Mouse (Mus musculus) cerebellum, postnatal 14 days (tissue): ENCODE measurements around the gene Zkscan7.

ENCODE experiments used
- DNase-seq, 2 experiments: peaks; one replicate each; pipeline ENCODE4 v3.0.0; 2021; ENCODE audit warnings: mixed read lengths in 2 of 2

Gene Zkscan7

GRCm38 (mm10) chr9:122902717-122903535 lies 17.4 kb downstream of the Zkscan7 start:
- DNase-seq = peak; percentile 84 to 88

- DNase-seq = peak in 1 of 2 experiments; percentile 4
Measured at GRCm38 (mm10) chr9:122922436-122922835, 37.0 kb downstream of the Zkscan7 start.

DNA sequence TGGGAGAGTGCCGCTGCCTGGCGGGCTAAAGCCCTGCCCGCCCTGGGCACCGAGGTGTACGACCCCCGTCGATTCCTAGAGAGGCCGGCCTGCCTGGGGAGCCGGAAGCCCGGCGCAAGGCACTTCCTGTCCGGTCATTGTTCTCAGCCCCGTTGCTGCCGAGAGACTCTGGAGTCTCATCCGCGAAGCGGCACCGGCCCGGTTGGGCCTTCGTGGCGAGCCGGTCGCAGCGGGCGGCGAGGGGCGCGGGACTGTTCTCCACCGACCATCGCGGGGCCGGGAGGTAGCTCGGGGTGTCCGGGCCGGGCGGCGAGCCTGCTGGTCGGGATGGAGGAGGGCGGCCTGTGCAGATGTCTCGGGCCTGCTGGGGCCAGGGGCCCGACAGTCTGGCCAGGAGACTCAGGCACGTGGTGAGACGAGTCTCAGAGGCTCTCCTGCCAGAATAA lies 37.5 kb downstream of the Zkscan7 start, which contains the start of gene Zfp105:
TSS of gene Zfp105 (plus strand) at position 137 of the 446 bp plus-strand sequence.
- peak; percentile 84 to 86 for DNase-seq

- DNase-seq = no peak
Measured at GRCm38 (mm10) chr9:122928915-122929314, 43.4 kb downstream of the Zkscan7 start.
